Mouse (Mus musculus) E14TG2a.4 (cell line): ENCODE measurements around the gene Arl14.
"Not testable (repeated sequence)": the region's sequence is repeated elsewhere in the genome, so short reads cannot be mapped to it uniquely, and the experiment has no call there.

ENCODE experiments used
- H3K27me3 ChIP-seq: 2 replicates; pipeline ENCODE4 v1.6.1; 2014; ENCODE audit warnings: low read length, control low read depth; ENCODE audit not compliant: insufficient read depth
- H3K36me3 ChIP-seq: 2 replicates; pipeline ENCODE4 v1.6.1; 2014; ENCODE audit warnings: low read length, control low read depth; ENCODE audit not compliant: insufficient read depth
- H3K4me1 ChIP-seq: replicated peaks from 2 replicates; pipeline ENCODE4 v1.6.1; 2014; ENCODE audit warnings: low read depth, low read length, control low read depth
- H3K4me3 ChIP-seq: replicated peaks from 2 replicates; pipeline ENCODE4 v1.5.1; 2014; ENCODE audit warnings: mild to moderate bottlenecking, low read length
- H3K9me3 ChIP-seq: 2 replicates; pipeline ENCODE4 v1.6.1; 2014; ENCODE audit warnings: low read length, control low read depth
- CTCF ChIP-seq: conservative IDR thresholded peaks from 2 replicates; pipeline ENCODE4 v1.5.1; 2014; ENCODE audit warnings: low read length
- NANOG ChIP-seq: IDR thresholded peaks from 2 replicates; pipeline ENCODE4 v1.6.1; 2014; ENCODE audit warnings: borderline replicate concordance, low read length, mixed read lengths
- POU5F1 ChIP-seq: IDR thresholded peaks from 2 replicates; pipeline ENCODE4 v1.6.1; 2014; ENCODE audit warnings: low read length, borderline replicate concordance

The Arl14 gene

DNA sequence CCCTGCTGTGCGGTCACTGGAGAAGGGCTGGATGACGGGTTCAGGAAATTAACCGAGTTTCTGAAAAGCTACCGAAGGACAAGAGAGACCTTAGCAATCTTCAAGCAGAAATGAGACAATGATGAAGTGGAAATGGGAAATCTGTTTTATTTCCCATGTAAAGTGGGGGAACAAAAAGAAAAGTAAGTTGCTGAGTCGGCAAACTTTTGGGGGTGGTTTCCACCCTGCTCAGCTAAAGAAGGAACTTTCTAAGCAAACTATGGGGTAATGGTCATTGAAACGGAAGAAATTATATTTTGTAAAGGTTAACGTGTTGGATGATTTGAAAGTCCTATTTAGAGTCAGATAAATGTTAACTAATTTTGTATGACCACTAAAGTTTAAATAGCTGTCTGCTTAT, 768 bp downstream of the Arl14 start:
- 0 out of 2 replicates have a peak, but pooled peaks cover 12% of the 10 kb centered on the region for H3K4me1 ChIP-seq
- H3K36me3 ChIP-seq: no peaks in the 10 kb centered on the region
- H3K9me3 ChIP-seq: 0 out of 2 replicates have a peak, but pooled peaks cover 1% of the 10 kb centered on the region
- TF ChIP-seq CTCF (no peak), POU5F1 (no peak), NANOG (no peak)
- H3K27me3 ChIP-seq: no peaks in the 10 kb centered on the region
- H3K4me3 ChIP-seq: no peak overlapping the region

DNA sequence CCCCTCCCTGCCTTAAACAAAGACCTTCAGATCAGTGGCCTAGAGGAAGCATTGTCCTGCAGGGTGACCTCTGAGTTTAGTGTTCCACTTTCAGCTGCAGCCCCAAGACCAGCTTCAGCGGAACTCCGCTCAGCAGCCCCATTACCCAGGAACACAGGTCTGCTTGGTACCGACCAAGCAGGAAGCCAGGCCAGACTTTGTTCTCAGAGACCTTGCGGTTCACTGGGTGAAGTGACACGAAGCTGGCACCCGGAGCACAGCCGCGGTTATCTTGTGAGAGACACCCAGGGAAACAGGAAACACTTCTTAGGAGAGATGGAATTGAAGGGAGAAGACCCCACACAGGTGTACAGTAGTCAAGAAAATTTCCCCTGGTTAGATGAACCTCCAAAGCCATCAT, 1.4 kb downstream of the Arl14 start:
- TF ChIP-seq CTCF: no peak
- TF ChIP-seq NANOG: no peak
- no peak for TF ChIP-seq POU5F1
- 0 out of 2 replicates have a peak, but pooled peaks cover 12% of the 10 kb centered on the region for H3K4me1 ChIP-seq
- H3K27me3 ChIP-seq: no peaks in the 10 kb centered on the region
- no peaks in the 10 kb centered on the region for H3K9me3 ChIP-seq
- H3K36me3 ChIP-seq: no peaks in the 10 kb centered on the region
- 0 out of 2 replicates have a peak overlapping the region, but pooled peaks have one; percentile 37 for H3K4me3 ChIP-seq

DNA sequence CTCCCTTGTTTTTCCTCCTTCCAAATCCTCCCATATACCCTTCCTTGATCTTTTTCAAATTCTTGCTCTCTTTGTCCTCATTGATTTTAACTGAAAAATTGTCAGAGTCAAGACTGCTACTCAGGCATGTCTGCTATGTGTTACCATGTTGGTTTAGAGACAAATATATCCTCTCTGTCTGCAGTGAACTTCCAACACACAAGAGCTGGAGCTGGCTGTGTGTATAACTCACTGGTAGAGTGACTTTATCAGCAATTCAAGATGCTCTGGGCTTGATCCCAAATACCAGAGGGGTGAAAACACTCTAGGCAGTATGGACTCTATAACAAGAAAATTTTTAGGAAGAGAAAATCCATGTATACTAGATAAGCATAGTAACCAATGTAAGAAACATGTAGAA, 2.8 kb downstream of the Arl14 start:
- Histone ChIP-seq H3K4me3 (no peak overlapping the region), H3K9me3 (no peaks in the 10 kb centered on the region)
- TF ChIP-seq CTCF: no peak
- TF ChIP-seq POU5F1: no peak
- TF ChIP-seq NANOG: no peak

DNA sequence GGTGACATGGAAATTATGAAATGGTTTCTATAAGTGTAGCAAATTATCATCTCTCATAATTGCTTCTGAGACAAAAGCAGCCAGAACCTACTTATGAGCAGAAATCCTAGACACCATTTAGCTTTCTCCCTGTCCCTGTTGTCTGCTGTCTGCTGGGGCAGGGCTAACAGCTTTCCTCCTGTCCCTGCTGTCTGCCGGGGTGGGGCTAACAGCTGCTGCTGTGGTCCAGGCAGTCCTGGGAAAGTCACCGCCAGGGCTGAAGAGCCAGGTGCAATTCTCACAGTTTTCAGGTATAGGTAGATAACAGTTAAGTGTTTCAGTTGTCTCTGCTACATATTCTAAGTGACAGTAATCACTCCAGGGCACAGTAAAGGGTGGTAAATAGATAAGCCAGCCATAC, 4.3 kb downstream of the Arl14 start:
- no peaks in the 10 kb centered on the region for H3K27me3 ChIP-seq

More for the DNA sequence above, 2.8 kb downstream of the Arl14 start:
- no peaks in the 10 kb centered on the region for H3K36me3 ChIP-seq
- H3K27me3 ChIP-seq: no peaks in the 10 kb centered on the region
- 0 out of 2 replicates have a peak, but pooled peaks cover 12% of the 10 kb centered on the region for H3K4me1 ChIP-seq

DNA sequence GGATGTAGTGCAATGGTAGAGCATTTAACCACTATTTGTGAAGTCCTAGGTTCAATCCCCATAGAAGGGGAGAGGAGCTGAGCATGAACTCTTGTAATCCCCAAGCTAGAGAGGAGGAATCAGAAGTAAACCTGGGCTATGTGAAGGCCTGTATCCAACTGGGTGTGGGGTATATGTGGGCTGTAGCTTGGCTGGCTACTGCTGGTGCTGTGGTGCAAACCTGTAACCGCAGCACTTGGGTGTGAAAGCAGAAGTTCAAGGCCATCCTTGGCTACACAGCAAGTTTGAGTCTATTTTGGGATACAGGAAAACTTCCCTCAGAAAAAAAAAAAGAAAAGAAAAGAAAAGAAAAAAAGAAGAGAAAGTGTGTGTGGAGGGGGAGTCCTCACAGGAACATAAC, 5.8 kb downstream of the Arl14 start:
- TF ChIP-seq NANOG (no peak), POU5F1 (no peak), CTCF (no peak)
- H3K4me1 ChIP-seq: 0 out of 2 replicates have a peak, but pooled peaks cover 6% of the 10 kb centered on the region
- no peaks in the 10 kb centered on the region for H3K36me3 ChIP-seq
- H3K9me3 ChIP-seq: no peaks in the 10 kb centered on the region
- no peaks in the 10 kb centered on the region for H3K27me3 ChIP-seq
- no peak overlapping the region for H3K4me3 ChIP-seq

More for the DNA sequence above, 4.3 kb downstream of the Arl14 start:
- Histone ChIP-seq H3K36me3 (no peaks in the 10 kb centered on the region), H3K9me3 (no peaks in the 10 kb centered on the region), H3K4me1 (0 out of 2 replicates have a peak, but pooled peaks cover 12% of the 10 kb centered on the region), H3K4me3 (no peak overlapping the region)
- TF ChIP-seq NANOG (no peak), POU5F1 (no peak), CTCF (no peak)

DNA sequence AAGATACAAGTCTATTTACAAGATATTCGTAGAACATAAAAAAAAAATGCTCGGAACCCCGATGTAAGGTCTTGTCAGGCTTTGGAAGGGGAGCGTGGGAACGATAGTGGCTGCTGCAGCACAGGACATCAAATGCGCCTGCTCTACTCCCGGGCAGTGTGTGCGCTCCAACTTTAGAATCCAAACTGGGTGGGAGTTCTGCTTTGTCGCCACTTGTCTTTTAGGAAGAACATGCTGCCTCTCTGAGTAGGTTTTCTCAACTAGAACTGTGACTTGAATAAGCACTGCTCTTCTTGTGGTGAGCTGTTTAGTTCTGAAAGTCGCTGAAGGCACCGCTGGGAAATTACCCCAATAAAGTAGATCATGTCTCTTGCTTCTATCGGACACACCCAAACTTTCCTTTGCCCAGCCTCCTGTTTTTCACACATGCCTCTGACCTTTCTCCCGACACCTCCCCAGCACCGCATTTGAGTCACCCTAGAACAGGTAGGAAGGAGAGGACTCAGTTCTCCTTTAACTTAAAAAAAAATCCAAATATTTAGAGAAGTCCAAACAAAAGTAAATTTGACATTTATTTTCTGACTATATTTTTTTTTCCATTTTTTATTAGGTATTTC, 9.4 kb downstream of the Arl14 start:
- Histone ChIP-seq H3K36me3 (no peaks in the 10 kb centered on the region), H3K4me3 (no peak overlapping the region), H3K27me3 (no peaks in the 10 kb centered on the region), H3K9me3 (no peaks in the 10 kb centered on the region), H3K4me1 (peaks cover 22% of the 10 kb centered on the region)
- no peak for TF ChIP-seq NANOG
- no peak for TF ChIP-seq CTCF
- no peak for TF ChIP-seq POU5F1

DNA sequence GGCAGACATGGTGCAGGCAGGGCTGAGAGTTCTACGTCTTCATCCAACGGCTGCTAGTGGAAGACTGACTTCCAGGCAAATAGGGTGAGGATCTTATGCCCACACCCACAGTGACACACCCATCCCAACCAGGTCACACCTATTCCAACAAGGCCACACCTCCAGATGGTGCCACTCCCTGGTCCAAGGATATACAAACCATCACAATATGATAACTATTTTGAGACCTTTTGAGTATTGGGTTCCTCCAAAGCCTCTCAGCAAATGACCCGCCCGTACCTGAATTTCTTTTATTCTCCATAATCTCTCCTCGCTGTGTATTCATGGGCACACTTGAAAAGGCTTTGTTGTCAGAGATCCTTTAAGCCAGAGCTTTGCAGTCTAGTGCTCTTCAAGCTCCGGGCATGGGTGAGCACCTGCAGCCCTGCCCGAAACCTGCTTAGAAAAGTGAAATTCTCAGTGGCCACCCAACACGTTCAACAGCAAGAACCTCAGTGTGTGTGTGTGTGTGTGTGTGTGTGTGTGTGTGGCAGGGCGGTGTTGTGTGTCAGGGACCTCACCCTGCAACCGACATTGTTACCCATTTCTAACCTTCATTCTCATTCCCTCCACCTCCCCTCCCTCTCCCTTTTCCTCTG, 11.5 kb downstream of the Arl14 start:
- H3K4me1 ChIP-seq: peaks cover 22% of the 10 kb centered on the region
- peak overlapping the region; percentile 26; the same call in 1 of the 2 replicates for H3K4me3 ChIP-seq
- not testable (repeated sequence) for H3K9me3 ChIP-seq, H3K27me3 ChIP-seq, H3K36me3 ChIP-seq

DNA sequence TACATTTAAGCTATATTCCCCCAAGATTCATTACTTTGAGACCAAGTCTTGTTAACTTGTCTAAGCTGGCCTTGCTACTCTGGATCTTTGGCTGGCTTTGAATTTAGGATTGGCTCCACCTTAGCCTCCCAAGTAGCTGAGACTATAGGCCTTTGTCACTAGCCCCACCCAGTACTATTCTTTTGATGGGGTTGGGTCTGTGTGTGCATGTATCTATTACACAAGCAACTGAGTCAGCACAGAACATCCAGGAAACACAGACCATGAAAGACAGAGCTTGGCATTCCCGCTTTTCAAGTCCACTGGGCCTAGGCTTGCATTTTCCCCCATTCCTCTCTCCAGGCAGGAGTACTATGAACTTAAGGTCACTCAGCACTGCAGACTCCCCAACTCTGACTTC, 12.3 kb downstream of the Arl14 start:
- Histone ChIP-seq H3K4me3 (0 out of 2 replicates have a peak overlapping the region, but pooled peaks have one; percentile 20), H3K27me3 (no peaks in the 10 kb centered on the region), H3K36me3 (no peaks in the 10 kb centered on the region), H3K9me3 (no peaks in the 10 kb centered on the region), H3K4me1 (peaks cover 22% of the 10 kb centered on the region)
- TF ChIP-seq POU5F1 (no peak), CTCF (no peak), NANOG (no peak)

DNA sequence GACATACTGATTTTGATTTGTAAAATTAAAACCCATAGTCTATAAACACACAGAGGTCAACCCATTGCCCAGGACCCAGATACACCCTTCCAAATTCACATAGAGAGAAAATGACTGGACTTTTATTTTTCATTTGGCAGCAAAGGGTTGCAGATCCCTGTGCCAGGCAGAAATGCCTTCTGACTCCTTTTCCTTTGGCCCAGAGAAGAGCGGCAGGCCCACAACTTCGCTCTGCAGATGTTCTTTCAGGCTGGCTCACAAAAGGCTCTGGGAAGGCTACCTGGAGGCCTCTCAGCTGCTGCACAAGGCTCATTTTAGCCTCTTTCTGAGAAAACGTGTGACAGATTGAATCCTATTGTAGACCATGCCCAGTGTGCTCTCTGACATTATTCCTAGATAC, 13.6 kb downstream of the Arl14 start:
- H3K36me3 ChIP-seq: no peaks in the 10 kb centered on the region
- peaks cover 22% of the 10 kb centered on the region for H3K4me1 ChIP-seq
- no peak overlapping the region for H3K4me3 ChIP-seq
- no peak for TF ChIP-seq POU5F1
- TF ChIP-seq NANOG: no peak
- no peak for TF ChIP-seq CTCF
- H3K27me3 ChIP-seq: 0 out of 2 replicates have a peak, but pooled peaks cover 1% of the 10 kb centered on the region
- no peaks in the 10 kb centered on the region for H3K9me3 ChIP-seq
